Mouse (Mus musculus): ENCODE data around the gene Ly6g6e.
"Not testable (repeated sequence)": the region's sequence is repeated elsewhere in the genome, so short reads cannot be mapped to it uniquely, and the experiment has no call there.

The Ly6g6e gene

DNA sequence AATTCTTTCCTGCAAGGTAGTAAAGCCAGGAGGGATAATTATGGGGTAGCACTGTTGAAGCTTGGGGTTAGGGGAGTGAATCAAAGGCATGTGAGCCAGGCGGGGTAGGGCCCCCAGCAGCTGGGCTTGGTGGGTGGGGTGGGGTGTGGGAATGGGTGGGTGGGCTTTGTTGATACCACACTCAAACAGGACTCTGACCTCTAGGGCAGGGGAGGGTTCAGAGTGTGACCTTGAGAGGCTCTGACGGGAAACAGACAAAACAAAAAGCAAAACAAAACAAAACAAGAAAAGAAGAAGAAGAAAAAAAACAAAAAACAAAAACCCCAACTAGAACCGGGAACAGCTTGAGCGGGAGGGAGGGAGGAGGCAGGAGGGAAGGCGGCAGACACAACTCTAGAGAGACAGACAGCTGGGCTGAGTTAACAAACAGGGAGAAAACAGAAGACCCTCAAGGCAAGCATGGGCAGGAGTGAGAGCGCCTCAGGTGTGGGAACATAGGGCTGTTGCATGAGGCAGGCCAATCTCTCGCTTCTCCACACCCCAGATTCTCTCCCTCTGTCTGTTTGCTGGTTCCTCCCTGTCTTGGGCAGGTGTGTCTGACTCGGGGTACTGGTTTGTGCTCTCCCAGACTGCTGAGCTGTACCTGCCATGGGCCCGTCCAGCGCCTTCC lies at the start of gene Ly6g6e:
Gene Ly6g6e (plus strand): TSS at position 396 of the 670 bp plus-strand sequence.
- DNase-seq, result no peak

DNA sequence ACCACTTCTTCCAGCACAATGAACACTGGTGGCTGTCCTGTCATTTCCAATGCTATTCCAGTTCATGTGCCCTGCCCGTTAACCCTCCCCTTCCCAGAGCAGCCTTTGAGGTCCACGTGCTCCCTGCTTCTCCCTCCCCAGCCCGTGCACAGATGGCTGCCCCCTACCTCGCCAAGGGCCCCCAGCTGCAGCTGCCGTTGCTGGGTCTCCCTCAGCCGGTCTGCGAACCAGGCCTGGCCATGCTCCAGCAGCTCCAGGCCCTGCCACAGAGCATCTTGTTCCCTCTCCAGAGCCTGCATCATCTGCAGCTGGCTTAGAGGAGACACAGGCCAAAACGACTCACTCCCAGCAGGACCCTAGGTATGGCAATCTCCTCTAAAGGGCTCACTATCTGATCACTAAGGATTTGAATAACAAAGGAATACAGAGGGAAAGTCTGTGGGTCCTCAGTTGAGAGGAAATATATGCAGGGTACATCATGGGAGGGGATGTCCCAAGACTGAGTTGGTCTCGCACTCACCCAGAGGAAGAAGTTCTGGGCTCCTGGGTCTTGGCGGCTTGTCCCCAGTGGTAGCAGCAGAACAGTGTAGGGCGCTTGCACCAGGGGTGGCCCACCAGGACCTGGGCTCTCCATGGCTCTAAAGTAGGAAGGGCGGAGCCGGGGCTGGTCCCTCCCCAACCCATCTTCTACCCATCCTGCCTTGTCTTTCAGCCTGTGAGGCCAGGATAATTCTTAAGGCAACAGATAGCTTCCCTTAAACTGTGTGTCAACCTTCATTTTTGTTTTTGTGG lies 49.2 kb upstream of the Ly6g6e start, which contains the start of gene Sapcd1:
Gene Sapcd1 (minus strand): TSS at position 740 of the 792 bp plus-strand sequence.
- DNase-seq, result peak; percentile 57

DNA sequence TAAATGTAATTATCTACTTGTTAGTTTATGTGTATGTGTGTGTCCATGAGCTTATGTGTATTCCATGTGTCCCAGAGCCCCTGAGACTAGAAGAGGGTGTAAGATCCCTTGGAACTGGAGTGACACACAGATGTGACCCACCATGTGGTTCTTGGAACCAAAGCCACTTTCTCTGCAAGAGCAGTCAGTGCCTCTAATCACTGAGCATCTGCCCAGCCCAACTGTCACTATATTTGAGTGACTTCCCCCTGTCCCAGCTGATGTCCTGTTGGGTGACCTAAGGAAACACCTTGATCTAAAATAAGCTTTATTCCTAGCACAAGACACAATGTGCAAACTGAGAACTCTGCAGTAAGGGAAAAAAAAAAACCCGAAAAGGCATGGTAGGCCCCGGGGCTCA lies 48.4 kb upstream of the Ly6g6e start:
- no peak for DNase-seq

DNA sequence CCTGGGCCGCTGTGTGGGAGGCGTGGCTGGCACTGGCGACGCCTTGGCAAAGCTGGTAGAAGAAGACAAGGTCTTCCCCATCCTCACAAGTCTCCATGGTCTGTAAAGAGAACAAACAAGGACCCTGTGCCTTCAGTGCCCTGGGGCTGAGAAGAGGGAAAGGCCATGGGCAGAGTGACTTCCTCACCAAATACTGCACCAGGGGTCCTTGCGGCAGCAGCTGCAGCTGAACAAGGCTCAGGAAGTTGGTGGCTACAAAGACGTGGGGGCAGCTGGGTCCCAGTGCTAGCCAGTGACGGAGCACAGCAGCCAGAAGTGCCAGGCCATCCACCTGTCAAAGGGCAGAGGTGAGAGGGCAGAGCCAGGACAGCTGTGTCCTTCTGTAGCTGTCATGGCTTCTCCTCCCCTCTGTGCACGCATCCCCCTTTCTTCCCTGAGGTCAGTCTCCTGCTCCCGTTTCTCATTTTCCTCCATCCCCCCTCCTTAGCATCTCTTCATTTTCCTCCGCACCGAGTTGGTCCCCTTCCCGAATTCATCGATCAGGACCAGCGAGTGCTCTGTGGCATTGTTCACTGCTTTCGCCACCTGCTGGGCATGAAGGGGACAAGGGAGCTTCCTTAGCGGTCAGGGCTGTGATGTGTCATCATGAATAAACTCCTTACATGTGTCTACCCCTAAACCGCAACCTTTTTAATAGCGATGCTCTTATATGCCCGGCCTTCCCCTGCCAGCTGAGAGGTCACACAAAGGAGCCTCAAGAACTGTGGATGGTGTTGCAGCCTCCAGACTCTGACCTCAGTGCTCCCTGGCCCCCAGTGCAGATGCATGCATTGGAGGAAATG lies 46.8 kb upstream of the Ly6g6e start:
- no peak for DNase-seq

DNA sequence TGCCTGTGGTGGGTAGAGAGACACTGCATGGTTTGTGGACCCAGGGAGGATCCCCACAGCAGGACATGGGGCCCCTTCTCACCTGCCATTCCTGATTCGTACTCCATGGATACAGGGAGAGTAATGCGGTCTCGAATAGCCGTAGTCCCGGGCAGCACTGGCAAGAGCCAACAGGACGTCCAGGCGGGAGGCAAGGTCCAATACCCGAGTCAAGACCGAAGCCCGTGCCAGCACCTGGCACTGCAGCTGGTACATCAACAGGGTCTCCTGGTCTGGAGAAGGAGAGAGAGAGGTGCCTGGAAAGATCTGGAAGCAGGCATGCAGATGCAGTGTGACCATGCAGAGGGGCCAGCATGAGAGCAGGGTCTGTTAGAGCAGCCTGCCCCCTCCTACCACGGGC lies 45.4 kb upstream of the Ly6g6e start:
- DNase-seq, result no peak

DNA sequence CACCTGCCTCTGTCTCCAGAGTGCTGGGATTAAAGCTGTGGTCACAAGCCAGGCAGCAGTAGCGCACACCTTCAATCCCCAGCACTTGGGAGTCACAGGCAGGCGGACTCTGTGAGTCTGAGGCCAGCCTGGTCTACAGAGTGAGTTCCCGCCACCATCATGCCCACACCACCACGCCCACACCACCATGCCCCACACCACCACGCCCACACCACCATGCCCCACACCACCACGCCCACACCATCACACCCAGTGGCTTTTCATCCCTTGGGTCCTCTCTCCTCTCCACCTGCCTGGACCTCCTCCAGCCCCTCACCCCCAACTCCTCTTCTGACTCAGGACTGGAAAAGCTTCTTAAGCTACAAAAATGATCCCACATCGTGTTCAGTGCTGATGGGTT lies 44.8 kb upstream of the Ly6g6e start:
- no peak for DNase-seq

DNA sequence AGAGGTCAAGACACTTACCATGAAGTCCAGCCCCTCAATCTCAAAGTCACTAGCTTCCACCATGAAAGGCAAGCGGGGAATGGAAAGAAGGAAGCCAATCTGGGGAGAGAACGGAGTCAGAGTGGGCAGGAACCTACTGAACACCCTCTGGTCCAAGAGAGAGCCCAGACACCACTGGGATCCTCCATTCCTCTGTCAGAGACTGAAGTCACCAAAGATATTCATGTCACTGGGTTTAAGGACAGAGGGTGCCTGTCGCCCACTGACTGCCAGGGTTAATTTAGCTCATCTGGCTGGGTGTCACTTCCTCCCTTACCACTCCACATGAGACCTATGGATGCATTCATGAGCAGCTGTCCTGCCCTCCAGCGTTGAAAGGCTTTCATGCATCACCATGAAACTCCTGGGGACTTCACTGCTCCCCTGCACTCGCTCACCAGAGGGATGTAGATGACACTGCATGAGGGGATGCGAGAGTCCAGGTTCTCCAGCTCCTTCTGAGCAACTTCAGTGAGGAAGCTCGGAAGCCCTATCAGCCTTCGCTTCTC lies 44.3 kb upstream of the Ly6g6e start:
- no peak for DNase-seq

DNA sequence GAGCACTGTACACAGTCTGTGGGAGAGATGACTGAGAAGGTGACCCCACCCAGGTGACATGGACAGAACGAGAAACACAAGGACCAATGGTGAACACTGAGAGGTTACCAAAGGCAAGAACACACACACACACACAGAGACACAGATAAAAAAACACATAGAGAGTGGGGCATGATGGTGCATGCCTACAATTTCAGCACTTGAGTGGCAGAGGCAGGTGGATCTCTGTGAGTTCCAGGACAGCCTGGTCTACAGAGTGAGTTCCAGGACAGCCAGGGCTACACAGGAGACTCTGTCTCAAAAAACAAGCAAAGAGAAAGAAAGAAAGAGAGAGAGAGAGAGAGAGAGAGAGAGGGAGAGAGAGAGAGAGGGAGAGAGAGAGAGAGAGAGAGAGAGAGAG lies 43.0 kb upstream of the Ly6g6e start:
- not testable (repeated sequence) for DNase-seq

DNA sequence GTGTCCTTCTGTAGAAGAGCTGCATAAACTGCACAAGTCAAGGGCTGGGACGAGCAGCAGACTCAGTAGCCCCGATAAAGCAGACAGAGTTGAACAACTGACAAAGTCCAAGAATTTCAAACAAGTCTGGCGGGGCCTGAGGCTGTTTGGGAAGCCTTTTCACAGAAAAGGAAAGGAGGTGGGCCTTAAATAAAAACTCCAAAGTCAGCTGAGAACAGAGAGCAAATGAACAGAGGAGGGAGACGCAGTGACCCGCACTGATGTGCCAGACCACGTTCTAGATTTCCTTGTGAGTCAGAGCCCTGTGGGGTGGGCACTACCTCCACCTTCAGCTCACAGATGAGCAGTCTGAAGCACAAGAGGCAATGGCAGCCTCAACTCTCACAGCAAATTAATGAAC lies 41.8 kb upstream of the Ly6g6e start:
- DNase-seq, result no peak

DNA sequence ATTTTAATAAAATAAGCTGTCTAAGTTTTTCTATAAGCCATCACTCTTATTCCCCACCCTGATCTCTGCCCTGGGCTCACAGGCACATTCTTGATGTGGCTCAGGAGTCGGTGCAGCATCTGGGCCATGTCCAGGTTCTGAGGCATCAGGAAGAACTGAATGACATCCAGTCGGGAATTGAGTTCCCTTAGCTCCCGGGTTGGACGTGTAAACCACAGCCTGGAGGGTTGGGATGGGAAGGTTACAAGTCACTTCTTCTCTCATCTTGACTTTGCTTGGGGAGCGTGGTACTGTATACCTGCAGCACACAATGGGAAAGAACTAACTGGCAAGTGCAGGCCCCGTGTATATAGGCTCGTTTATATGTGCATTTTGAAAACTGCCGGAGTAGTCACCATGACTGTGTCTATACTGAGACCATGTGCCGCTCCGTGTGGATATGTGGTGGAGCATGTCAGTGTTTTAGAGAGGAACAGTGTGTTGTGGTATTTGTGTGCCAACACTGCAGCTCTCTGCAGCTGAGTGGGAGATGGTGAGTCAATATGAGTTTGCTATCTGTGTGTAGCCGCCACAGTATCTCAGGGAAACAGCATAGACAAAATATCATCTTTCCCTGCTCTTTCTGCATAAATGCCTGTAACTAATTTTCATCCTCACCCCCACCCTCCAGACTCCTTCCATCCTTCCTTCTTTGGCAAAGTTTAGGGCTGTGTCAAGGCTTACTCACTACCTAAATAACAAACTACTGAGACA lies 37.4 kb upstream of the Ly6g6e start:
- no peak for DNase-seq

DNA sequence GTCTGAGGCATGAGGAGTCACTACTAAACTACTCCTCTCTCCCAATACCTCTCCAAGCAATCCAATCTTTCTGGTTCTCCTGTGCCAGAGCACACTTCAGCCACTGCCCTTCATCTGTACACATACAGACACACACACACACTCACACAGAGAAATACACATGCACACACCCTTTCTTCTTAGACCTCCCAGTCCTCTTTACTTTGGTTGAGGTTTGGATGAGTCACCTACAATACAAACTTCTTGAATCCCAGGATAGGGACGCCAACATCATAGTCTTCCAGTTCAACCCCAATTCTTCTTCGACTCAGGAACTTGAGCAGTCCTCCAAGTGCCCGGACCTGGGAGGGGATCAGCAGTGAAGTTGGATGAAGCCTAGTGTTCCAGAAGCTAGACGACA lies 32.9 kb upstream of the Ly6g6e start:
- DNase-seq, result no peak

DNA sequence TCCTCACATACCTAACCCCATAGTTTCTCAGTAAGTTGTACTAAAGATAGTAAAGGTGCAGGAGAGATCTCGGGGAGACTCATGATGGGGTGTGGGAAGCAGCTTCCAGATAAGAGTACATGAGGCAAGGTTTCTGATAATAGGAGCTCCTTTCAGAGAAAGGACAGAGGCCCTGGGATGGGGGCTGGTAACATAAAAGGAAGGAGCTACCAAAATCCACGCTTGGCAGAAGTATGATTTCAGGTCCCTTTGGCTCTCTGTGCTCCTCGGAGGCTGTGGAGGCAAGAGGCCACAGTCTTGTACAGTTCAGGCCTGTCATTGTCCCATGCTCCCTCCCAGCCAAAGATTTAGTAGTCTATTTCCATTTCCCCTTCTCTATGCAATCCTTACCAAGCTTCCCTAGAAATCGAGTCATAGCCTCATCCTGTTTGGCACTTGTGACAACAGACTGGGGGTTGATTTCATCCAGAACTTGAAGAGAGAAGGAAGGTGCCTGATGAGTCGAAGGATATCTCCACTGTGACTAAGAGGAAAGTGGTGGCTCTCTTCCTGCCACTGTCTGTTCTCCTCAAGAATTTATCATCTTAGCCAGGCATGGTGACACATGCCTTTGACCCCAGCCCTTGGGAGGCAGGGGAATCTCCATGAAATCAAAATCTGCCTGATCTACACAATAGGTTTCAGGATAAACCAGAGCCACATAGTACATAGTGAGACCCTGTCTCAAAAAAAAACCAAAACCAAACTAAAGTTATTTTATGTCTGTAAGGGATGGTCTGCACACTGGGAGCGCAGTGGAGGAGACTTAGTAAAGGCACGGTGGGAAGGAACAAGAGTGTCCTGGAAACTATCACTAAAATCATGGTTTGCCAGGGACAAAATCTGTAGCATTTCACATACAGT lies 31.5 kb upstream of the Ly6g6e start:
- no peak for DNase-seq

DNA sequence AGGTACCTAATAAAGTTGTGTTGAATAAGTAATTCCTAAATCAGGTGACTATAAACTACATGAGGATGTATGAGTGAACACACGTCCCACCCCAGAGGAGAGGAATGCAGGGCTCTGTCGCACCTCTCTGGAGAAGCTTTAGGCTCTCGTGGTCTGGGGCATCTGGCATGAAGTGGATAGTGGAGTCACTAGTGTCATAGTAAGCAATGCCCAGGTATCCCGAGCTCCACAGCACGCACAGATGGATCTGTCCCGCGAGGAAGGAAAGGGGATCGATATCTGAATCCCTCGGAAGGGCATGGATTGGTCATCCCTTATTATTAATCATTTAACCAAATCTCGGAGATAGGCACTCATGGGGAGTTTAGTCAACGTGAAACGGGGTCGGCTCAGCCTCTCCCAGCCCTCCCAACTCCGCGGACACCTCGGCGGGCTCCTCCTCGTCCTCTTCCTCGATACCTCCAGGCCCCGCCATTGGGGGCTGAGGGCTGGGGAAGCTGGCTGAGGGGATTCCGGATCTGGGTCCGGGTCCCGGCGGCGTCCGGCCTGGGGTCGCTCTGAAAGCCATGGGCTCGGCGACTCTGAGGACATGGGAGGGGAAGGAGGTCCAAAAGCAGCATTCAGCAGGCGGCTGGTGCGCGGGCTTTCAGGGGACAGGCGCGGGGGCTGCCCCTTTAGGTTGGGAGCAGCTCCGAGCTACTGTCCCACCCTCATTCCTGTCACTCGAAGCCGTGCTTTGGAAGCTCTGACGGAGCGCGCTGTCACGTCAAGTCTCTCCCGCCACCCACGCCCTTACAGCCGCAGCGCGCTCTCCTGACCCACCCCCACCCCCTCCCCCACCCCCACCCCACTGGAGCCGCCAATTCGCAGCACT lies 30.7 kb upstream of the Ly6g6e start:
- peak; percentile 44 for DNase-seq

DNA sequence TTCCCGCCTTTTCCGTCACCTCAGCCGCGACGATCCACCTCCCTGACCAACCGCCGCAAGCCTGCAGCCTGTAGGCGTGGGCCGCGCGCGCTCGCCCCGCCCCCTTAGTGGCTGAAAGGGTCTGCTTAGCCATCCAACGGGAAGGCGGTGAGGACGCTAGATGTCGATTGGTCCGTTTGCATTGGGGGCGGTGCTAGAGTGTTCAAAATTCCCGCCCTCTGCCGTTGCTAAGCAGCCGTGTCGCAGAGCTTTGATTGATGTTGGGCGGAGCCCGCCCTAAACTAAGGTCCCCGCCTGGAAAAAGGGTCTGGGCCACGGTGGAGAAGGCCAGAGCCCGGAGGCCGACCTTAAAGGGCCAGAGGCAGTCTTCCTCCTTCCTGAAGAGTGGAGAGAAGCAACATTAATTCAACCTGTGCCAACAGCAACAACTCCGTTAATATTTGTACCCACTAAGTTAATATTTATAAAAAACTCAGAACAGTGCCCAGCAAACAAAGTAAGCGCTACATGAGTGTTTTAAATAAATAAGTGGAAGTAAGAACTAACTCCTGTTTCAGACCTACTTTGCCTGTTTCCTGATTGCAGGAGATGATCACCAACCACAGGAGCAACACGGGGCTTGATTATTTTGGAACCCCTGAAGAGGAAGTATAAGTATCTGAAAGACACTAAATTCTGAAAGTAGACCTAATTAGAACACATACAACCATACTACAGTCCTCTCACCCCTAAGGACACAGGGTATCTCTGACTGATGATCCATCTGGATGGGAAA lies 29.8 kb upstream of the Ly6g6e start, which contains the start of gene Msh5:
Gene Msh5 (minus strand): TSS at position 65 of the 775 bp plus-strand sequence.
- DNase-seq, result peak; percentile 93

DNA sequence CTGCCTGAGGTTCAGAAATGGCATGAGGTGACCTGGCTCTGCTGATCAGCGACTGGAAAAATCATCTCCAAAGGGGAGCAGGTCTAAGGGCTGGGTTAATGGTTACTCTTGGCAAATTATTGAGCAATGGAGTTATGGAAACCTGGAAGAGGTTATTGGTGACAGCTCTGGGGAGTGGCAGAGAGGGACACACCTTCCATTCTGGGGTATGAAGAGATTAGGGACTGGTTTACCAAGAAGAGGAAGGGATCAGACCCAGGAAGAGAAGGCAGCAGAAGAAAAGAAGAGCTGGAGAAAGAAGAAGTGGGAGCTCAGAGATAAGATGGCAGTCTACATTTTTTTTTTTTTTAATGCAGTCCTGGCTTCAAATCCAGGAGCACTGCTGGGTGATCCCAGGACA lies 29.0 kb upstream of the Ly6g6e start:
- no peak for DNase-seq

DNA sequence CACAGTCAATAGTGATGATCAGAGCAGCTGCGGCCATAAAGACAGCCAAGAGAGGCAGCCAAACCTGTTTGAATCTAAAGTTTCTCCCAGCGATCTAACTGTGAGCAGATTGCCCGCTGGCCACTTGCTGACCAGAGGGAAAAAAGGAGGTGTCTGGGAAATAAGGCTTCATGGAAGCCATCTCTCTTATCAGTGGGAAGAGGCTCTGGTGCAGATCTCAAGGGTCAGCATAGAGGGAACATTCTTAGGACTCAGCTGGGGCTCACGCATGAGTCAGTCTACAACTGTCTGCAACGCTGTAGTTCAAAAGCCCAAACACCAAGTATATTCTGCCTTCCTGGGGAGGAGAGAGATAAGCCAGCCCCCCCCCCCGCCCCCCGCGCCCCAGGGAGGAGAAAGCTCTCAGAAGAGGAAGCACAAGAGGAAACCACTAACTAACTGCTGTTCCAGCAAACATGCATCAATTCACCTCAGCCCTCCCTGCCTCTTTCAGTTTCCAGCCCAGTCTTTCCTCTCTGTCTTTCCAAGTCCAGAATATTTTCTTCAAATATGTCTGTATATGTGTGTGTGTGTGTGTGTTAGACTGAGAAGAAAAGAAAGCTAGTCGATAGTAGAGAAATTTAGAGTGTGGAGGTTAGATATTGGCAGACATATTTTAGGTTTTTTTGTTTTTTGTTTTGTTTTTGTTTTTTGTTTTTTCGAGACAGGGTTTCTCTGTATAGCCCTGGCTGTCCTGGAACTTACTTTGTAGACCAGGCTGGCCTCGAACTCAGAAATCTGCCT lies 28.4 kb upstream of the Ly6g6e start:
- no peak for DNase-seq

DNA sequence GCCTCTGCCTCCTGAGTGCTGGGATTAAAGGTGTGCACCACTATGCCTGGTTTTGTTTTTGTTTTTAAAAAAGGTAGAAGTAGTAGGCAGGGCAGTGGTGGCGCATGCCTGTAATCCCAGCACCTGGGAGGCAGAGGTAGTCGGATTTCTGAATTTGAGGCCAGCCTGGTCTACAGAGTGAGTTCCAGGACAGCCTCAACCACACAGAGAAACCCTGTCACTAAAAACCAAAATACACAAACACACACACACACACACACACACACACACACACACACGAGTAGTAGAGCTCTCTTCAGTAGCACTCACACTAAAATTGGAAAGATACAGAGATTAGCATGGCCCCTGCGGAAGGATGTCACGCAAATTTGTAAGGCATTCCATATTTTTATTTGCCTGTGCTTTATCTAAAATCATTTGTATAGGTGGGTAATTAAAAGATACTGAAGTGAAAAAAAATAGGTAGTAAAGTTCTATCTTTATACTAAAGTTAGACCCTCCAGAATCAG lies 27.7 kb upstream of the Ly6g6e start:
- no peak for DNase-seq

DNA sequence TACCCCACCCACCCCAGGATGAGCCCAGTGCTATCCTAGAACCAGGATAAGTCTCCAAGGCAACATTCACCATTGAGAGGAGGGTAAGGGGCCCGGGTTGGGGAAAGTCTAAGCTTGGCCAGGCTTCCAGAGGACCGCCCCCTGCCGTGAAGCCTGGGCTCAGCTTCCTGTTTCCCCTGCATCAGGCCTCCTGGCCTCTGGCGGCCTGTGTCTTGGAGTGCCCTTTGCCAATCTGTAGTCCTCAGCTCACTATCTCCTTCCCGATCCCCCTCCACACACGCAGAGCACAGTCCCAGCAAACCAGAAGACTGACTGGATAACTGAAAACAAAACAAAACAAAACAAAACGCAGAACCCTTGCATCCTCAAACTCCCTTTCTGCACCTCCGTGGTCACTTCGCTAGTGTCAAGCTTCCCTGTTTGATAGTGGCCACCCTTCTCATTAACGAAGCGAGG lies 27.1 kb upstream of the Ly6g6e start, which contains the start of gene Clic1:
Gene Clic1 (plus strand): TSS at position 406 of the 456 bp plus-strand sequence.
- DNase-seq, result no peak

Measured in right cerebral cortex, postnatal 4 days (tissue).